Mouse (Mus musculus): ENCODE measurements around the gene Mnt.
A peak's percentile ranks its signal among the peaks of the same experiment; 100 is the strongest.
"Not testable (repeated sequence)": the region's sequence is repeated elsewhere in the genome, so short reads cannot be mapped to it uniquely, and the experiment has no call there.

Gene Mnt

GRCm38 (mm10) chr11:74830256-74831161 is at the start of gene Mnt:
TSS of gene Mnt (plus strand) at chr11:74830920.
- DNase-seq = peak; percentile 97

GRCm38 (mm10) chr11:74792874-74793273 is 37.8 kb upstream of the Mnt start:
- DNase-seq = no peak

GRCm38 (mm10) chr11:74800658-74801057 is 30.1 kb upstream of the Mnt start:
- DNase-seq = no peak

GRCm38 (mm10) chr11:74804081-74804627 is 26.6 kb upstream of the Mnt start:
- no peak for DNase-seq

GRCm38 (mm10) chr11:74807246-74807882 is 23.4 kb upstream of the Mnt start:
- DNase-seq = peak; percentile 35

GRCm38 (mm10) chr11:74808251-74808853 is 22.4 kb upstream of the Mnt start:
- no peak for DNase-seq

GRCm38 (mm10) chr11:74810134-74810533 is 20.6 kb upstream of the Mnt start:
- no peak for DNase-seq

GRCm38 (mm10) chr11:74811027-74811426 is 19.7 kb upstream of the Mnt start:
- not testable (repeated sequence) for DNase-seq

GRCm38 (mm10) chr11:74811538-74811937 is 19.2 kb upstream of the Mnt start:
- no peak for DNase-seq

- DNase-seq = no peak
These were observed 14.9 kb upstream of the Mnt start for GRCm38 (mm10) chr11:74815795-74816194.

- DNase-seq = no peak
These were observed 9.8 kb upstream of the Mnt start for GRCm38 (mm10) chr11:74820921-74821320.

GRCm38 (mm10) chr11:74821463-74821862 is 9.3 kb upstream of the Mnt start:
- DNase-seq = peak; percentile 41

GRCm38 (mm10) chr11:74822746-74823440 is 7.8 kb upstream of the Mnt start:
- no peak for DNase-seq

- DNase-seq = no peak
These were observed 4.6 kb upstream of the Mnt start for GRCm38 (mm10) chr11:74826151-74826550.

- DNase-seq = no peak
These were observed 4.0 kb upstream of the Mnt start for GRCm38 (mm10) chr11:74826702-74827101.

GRCm38 (mm10) chr11:74827791-74828403 is 2.8 kb upstream of the Mnt start:
- DNase-seq = no peak

GRCm38 (mm10) chr11:74828404-74828931 is 2.3 kb upstream of the Mnt start:
- no peak for DNase-seq

GRCm38 (mm10) chr11:74828965-74829550 is 1.7 kb upstream of the Mnt start:
- DNase-seq = no peak

GRCm38 (mm10) chr11:74829812-74830211 is 908 bp upstream of the Mnt start:
- DNase-seq = peak; percentile 88

- DNase-seq = peak; percentile 51
These were observed 478 bp downstream of the Mnt start for GRCm38 (mm10) chr11:74831191-74831605.

- DNase-seq = peak; percentile 99
These were observed 1.1 kb downstream of the Mnt start for GRCm38 (mm10) chr11:74831606-74832451.
